Mouse (Mus musculus): ENCODE data around the gene C1galt1. TPM values are rescaled to one million over a fixed set of nuclear protein-coding genes. Genes with fewer than 3 reads are reported as not detected.

C1galt1 gene
- polyA plus RNA-seq, 1 experiment from 2014 or later = 7.1 TPM

DNA sequence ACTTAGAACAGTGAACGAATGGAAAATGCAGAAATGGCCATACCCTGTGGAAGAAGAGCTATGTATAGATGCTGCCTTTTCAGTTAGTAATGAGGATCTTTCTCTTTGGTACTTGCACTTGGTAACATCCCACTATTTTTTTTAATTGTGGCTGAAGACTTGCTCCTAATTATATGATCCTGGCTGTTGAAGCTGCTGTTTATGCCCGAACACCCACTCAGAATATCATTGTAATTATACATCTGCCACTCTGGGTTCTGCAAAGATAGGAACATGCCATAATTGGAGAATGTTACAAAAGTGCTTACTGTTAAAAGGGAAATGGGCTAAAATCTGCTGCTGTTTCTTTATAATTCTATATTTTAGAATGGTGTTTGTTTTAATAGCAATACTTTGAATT lies 67.4 kb downstream of the C1galt1 start:
- Histone ChIP-seq H3K9me3 (ENCODE audit: control insufficient read depth, low read length) (no peaks in the 10 kb centered on the region), H3K27ac (replicated peaks in 1 of 2; ENCODE audit: control insufficient read depth in 1 of 2, insufficient read depth in 1 of 2, low read depth in 2 of 2, low read length in 2 of 2) (no peak overlapping the region), H3K4me2 (ENCODE audit: low read length) (no peak overlapping the region), H3K4me1 (ENCODE audit: control insufficient read depth in 2 of 2, insufficient read depth in 2 of 2, low read length in 2 of 2) (no peaks in the 10 kb centered on the region), H3K9ac (ENCODE audit: low read length) (no peak overlapping the region), H3K27me3 (ENCODE audit: control insufficient read depth, insufficient read depth, low read length) (no peaks in the 10 kb centered on the region), H3K36me3 (ENCODE audit: control insufficient read depth, insufficient read depth, low read length) (no peaks in the 10 kb centered on the region), H3K4me3 (ENCODE audit: control insufficient read depth in 1 of 2, insufficient read depth in 1 of 2, low read depth in 1 of 2, low read length in 2 of 2) (no peak overlapping the region)
- ATAC-seq (ENCODE audit: insufficient number of reproducible peaks, insufficient read depth, low FRiP score, low read depth) = no peak
- WGBS = 71% methylated on average over 2 of the region's 2 CpGs

Other genes with a start within 250 kb of the C1galt1 start
- gene Asns, start 151.6 kb upstream of the C1galt1 start, polyA plus RNA-seq (2014; fragmentation: Nextera tagmentation; extraction: Ambion mirVana) = 18.2 and 22.6 TPM in 2 replicates